Mouse (Mus musculus) brain, embryonic 14.5 days (tissue): ENCODE results near the gene Postn.

Experiments
- CTCF ChIP-seq: fragments of 200-500 bp; IDR thresholded peaks from 2 replicates; pipeline ENCODE4 v1.5.1; 2012; ENCODE audit warnings: inconsistent platforms, mild to moderate bottlenecking, moderate library complexity, borderline replicate concordance; ENCODE audit not compliant: insufficient read depth, insufficient read length; ENCODE audit errors: extremely low read depth
- POLR2A ChIP-seq: fragments of 200-500 bp; IDR thresholded peaks from 2 replicates; pipeline ENCODE4 v1.6.1; 2012; ENCODE audit warnings: mild to moderate bottlenecking, inconsistent platforms, borderline replicate concordance; ENCODE audit not compliant: poor library complexity, insufficient read depth, insufficient read length, severe bottlenecking; ENCODE audit errors: extremely low read depth

DNA sequence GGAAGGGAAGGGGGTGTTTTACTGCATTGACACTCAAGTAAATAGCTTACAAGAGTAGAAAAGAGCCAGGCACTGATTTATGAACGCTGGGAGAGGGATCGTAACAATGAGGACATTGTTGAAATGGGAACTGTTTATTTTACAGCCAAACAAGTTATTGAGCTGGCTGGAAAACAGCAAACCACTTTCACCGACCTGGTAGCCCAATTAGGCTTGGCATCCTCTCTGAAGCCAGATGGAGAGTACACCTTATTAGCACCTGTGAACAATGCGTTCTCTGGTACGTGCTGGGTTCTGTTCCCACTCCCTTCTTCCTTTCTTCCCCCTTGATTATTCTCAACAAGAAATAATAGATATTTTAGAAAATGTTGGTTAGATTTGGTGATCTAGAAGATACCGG, 11.7 kb downstream of the Postn start:
- TF ChIP-seq POLR2A (no peak), CTCF (no peak)
